Mouse (Mus musculus) hindbrain, embryonic 10.5 days (tissue): ENCODE results near the gene Wdr43. TPM values are rescaled to one million over a fixed set of nuclear protein-coding genes. Genes with fewer than 3 reads are reported as not detected.

Experiments used
- DNase-seq: peaks from one replicate; pipeline ENCODE4 v3.0.0-alpha.2; 2017; ENCODE audit warnings: low spot score
- H3K27ac ChIP-seq: fragments of 300-500 bp; sonication (generic); 2 replicates; pipeline ENCODE4 v1.5.1; 2016; ENCODE audit warnings: mild to moderate bottlenecking, moderate library complexity
- H3K27me3 ChIP-seq: fragments of 300-500 bp; sonication (generic); 2 replicates; pipeline ENCODE4 v1.6.1; 2016; ENCODE audit warnings: mild to moderate bottlenecking; ENCODE audit not compliant: poor library complexity, insufficient read depth, severe bottlenecking
- H3K36me3 ChIP-seq: fragments of 300-500 bp; sonication (generic); 2 replicates; pipeline ENCODE4 v1.6.1; 2016; ENCODE audit warnings: mild to moderate bottlenecking, moderate library complexity
- H3K4me1 ChIP-seq: fragments of 300-500 bp; sonication (generic); replicated peaks from 2 replicates; pipeline ENCODE4 v1.6.1; 2016; ENCODE audit warnings: mild to moderate bottlenecking
- H3K4me3 ChIP-seq: fragments of 300-500 bp; sonication (generic); 2 replicates; pipeline ENCODE4 v1.5.1; 2016; ENCODE audit warnings: mild to moderate bottlenecking, moderate library complexity
- H3K9me3 ChIP-seq: fragments of 300-500 bp; sonication (generic); 2 replicates; pipeline ENCODE4 v1.6.1; 2016; ENCODE audit warnings: mild to moderate bottlenecking, moderate library complexity
- WGBS: fragments of 180-500 bp; shearing (Covaris S2); methylation state at CpG from one replicate; pipeline ENCODE4 v1.1.7; 2016; 5-methylcytosine and 5-hydroxymethylcytosine counted together
- polyA plus RNA-seq: library from polyadenylated mRNA; unstranded; fragments of >200 nt; fragmentation: Nextera tagmentation; extraction: Ambion mirVana; gene quantifications from 2 replicates; pipeline ENCODE4 v1.2.1, GENCODE M21; 2016

Gene Wdr43
- polyA plus RNA-seq, 1 experiment from 2014 or later = 59.9 TPM

DNA sequence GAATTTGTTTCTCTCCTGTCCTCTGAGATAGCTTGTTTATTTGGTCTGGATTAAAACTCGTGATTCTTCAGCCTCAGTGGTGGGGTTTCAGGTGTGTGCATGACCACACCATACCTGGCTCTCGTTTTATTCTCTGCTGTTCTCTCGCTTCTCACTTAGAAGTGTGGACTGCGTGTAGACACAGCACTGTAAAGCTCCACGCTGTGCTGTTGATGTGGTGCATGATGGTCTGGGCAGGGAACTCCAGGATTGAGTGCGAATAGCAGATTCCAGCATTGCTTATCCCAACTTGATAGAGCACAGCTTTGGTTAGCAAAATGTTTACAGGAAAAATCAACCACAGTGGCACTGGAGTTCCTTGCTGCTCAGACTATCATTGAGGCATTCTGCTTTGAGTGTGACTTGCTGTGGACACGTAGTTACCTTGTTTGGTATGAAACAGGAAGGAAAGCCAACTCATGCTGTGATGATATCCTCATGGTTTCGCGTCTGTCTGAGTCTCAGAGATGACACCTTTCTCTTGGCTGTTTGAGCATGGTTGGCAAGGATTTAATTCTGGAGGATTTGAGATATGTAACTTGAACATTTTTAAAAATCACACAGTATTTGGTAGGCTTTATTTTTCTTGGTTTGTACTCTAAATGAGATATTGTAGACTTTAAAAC, 24.9 kb downstream of the Wdr43 start:
- no peak for DNase-seq
- Histone ChIP-seq H3K36me3 (peaks cover 97% of the 10 kb centered on the region), H3K4me1 (no peaks in the 10 kb centered on the region), H3K9me3 (no peaks in the 10 kb centered on the region), H3K27ac (no peak overlapping the region), H3K27me3 (no peaks in the 10 kb centered on the region), H3K4me3 (no peak overlapping the region)
- 94% methylated on average over 9 of the region's 9 CpGs for WGBS

DNA sequence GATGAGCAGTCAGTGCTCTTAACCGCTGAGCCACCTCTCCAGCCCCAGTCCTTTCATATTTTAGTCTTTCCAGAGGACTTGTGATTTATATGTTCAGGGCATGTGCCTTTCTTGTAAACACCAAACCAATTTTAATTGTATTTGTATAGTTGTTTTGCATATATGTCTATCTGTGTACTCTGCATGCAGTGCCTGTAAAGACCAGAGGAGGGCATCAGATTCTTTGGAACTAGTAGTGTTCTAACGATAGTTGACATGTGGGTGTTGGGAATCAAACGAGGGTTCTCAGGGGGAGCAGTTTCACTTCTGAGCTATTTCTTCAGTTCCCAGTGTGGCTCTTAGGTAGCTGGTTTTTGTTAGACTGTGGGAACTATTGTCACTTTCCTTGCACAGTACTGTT, 26.5 kb downstream of the Wdr43 start:
- Histone ChIP-seq H3K27ac (no peak overlapping the region), H3K9me3 (no peaks in the 10 kb centered on the region), H3K36me3 (peaks cover 96% of the 10 kb centered on the region), H3K4me1 (no peaks in the 10 kb centered on the region), H3K4me3 (no peak overlapping the region), H3K27me3 (no peaks in the 10 kb centered on the region)
- DNase-seq = no peak
- 89% methylated on average over 3 of the region's 3 CpGs for WGBS

DNA sequence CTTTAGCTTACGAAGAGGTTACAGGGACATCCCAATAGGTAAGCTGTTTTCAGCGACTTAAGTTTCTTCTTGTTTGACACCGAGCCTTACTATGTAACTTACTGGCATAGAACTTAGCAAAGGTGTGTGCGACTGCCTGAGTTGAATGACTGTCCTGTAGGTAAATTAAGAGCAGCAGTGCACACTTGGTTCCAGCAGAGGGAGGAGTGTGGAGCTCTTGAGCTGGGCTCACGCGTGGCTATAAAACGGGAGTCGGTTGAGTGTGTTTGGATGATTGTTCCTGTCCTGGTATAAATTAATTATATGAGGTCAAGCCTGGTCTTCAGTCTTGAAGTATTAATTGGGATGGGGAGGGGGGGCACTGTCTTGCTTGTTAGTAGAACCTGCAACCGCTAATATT, 34.3 kb downstream of the Wdr43 start:
- H3K9me3 ChIP-seq = no peaks in the 10 kb centered on the region
- WGBS = 93% methylated on average over 9 of the region's 9 CpGs
- no peak for DNase-seq
- peaks cover 95% of the 10 kb centered on the region for H3K36me3 ChIP-seq
- H3K4me3 ChIP-seq = no peak overlapping the region
- no peak overlapping the region for H3K27ac ChIP-seq
- no peaks in the 10 kb centered on the region for H3K27me3 ChIP-seq
- H3K4me1 ChIP-seq = no peaks in the 10 kb centered on the region

DNA sequence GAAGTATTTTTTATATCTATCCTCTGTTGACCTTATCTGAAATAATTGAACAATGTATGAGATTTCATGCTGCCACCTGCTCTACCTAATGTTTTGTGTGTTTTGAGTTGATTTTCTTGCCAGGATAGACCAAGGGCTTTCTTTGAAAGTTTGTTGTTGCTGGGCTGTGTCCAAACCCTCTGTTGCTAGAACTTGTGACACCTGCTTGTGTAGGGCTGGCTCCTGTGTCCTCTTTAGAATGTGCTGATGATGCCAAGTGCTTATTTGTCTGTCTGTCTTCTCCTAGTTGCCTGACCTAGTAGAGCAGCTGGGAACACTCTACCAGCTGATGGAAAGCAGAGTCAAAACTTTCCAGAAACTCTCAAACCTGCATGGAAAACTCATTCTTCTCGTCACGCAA, 36.8 kb downstream of the Wdr43 start:
- Histone ChIP-seq H3K36me3 (peaks cover 96% of the 10 kb centered on the region), H3K9me3 (no peaks in the 10 kb centered on the region), H3K27me3 (no peaks in the 10 kb centered on the region), H3K4me3 (no peak overlapping the region), H3K4me1 (no peaks in the 10 kb centered on the region), H3K27ac (no peak overlapping the region)
- no peak for DNase-seq
- WGBS = 94% methylated on average over 2 of the region's 2 CpGs

DNA sequence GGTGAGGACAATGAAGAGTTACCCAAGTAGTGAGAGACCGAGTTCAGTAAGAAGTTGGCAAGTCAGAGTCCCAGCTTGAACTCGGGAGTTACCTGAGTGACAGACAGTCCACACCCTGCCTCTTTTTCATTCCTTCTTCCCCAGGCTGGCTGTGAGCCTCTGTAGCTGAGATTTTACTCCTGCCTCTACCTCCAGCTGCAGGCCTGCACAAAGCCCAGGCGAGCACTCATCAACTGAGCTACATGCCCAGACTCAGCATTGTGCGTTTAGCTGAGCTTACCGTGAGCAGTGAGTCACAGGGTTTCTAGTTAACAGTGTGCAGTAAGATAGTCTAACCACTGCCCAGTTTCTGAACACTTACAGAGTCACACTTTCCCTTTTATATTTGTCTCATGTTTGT, 37.2 kb downstream of the Wdr43 start:
- 93% methylated on average over 5 of the region's 5 CpGs for WGBS

DNA sequence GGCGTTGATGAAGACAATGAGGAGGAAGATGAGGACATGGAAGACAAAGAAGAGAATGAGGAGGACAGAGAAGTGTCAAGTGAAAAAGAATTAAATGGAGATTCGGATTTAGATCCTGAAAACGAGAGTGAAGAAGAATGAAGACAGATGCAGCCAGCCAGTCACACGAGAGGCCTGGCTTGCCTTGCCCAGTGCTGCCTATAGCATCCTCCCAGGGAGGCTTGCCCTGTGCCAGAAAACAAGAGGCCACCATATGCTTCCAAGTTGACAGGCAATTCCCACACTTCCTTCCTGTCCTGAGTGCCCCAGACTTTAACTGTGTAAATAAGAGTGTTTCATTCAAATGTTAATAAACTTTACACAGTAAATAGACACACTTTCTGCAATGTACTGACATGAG, 41.8 kb downstream of the Wdr43 start:
- Histone ChIP-seq H3K4me1 (0 out of 2 replicates have a peak, but pooled peaks cover 3% of the 10 kb centered on the region), H3K9me3 (no peaks in the 10 kb centered on the region), H3K36me3 (peaks cover 62% of the 10 kb centered on the region), H3K27ac (no peak overlapping the region), H3K27me3 (no peaks in the 10 kb centered on the region), H3K4me3 (no peak overlapping the region)
- DNase-seq = no peak
- WGBS = 91% methylated on average over 4 of the region's 4 CpGs

More for the DNA sequence above, 37.2 kb downstream of the Wdr43 start:
- Histone ChIP-seq H3K4me3 (no peak overlapping the region), H3K27me3 (no peaks in the 10 kb centered on the region), H3K36me3 (peaks cover 96% of the 10 kb centered on the region), H3K27ac (no peak overlapping the region), H3K9me3 (no peaks in the 10 kb centered on the region), H3K4me1 (no peaks in the 10 kb centered on the region)
- no peak for DNase-seq

DNA sequence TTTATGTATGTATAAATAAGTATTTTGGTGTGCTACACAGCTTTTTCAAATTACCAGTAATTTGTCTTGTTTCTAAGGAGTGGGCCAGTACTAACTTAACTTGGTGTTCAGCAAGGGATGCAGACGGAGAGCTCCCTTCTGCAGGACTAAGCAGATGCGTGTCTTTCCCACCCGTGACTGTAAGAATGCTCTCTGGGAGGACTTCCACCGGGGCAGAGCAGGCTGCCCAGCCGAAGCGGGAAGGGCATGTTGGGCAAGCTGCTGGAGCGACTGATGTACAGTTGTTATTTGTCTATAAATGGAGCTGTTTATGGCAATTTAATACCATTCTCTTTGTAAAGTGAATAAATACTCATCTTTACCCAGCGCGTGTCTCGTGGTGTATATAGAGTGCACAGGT, 43.0 kb downstream of the Wdr43 start:
- H3K9me3 ChIP-seq = no peaks in the 10 kb centered on the region
- H3K27ac ChIP-seq = no peak overlapping the region
- H3K4me1 ChIP-seq = peaks cover 7% of the 10 kb centered on the region; the same call in 1 of the 2 replicates
- H3K36me3 ChIP-seq = peaks cover 52% of the 10 kb centered on the region
- WGBS = 92% methylated on average over 10 of the region's 10 CpGs
- no peaks in the 10 kb centered on the region for H3K27me3 ChIP-seq
- DNase-seq = no peak
- H3K4me3 ChIP-seq = no peak overlapping the region

DNA sequence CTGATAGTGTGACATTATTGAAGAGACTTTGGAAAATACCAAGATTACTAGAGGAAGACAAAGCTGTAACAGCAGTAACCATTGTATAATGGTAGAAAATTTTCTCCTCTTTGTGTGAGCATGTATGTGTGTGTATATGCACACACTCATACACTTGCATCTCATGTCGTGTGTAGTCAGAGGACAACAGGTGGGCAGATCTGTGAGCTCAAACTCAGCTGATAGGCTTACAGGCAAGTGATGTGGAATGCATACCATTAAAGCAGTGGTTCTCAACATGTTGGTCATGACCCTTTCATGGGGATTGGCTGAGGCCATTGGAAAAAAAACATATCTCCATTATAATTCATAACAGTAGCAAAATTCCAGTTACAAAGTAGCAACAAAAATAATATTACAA, 44.7 kb downstream of the Wdr43 start:
- Histone ChIP-seq H3K36me3 (peaks cover 37% of the 10 kb centered on the region), H3K27ac (no peak overlapping the region), H3K4me3 (no peak overlapping the region), H3K27me3 (no peaks in the 10 kb centered on the region), H3K4me1 (peaks cover 7% of the 10 kb centered on the region; the same call in 1 of the 2 replicates), H3K9me3 (no peaks in the 10 kb centered on the region)
- WGBS = 52% methylated on average over 1 of the region's 1 CpGs
- no peak for DNase-seq

DNA sequence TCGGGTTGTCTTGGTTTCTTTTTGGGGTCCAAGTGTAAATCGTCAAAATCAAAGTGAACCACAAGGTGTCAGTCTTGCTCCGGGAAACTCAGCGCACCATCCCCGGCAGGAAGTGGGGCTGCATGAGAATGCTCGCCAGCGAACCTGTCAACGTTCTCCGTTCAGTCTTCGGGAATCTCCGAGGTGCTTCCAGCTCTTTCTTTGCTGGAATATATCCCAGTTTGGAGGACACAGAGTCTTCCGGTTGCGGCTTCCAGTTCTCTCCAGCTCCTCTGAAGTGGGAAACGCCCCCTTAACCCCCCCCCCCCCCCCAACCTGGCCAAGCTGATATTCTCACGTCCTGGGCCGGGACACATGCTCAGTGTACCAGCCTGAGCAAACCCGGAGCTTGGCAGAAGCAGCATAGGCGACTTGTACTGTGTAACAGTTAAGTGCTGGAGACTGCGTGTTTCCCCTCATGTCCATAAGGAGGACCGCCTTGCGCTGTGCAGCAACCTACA, 47.1 kb downstream of the Wdr43 start:
- WGBS = 12% methylated on average over 21 of the region's 21 CpGs

DNA sequence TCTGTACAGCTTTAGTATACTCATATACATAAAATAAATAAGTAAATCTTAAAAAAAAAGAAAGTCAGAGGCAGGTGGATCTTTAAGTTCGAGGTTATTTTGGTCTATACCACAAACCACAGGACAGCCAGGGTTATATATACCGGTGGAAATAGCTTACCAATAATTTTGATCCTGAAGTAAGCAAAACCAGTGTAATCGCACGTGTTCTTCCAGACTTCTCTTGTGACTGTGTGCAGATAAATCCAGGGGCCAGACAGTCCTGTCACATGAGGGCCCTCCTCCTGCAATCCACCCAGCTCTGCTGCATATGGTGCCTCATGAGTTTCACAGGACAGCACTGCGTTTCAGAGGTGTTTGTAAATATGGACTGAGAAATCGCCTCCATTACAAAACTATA, 47.8 kb downstream of the Wdr43 start:
- Histone ChIP-seq H3K4me3 (no peak overlapping the region), H3K27ac (no peak overlapping the region), H3K9me3 (no peaks in the 10 kb centered on the region), H3K36me3 (peaks cover 7% of the 10 kb centered on the region), H3K27me3 (no peaks in the 10 kb centered on the region), H3K4me1 (peaks cover 7% of the 10 kb centered on the region; the same call in 1 of the 2 replicates)
- no peak for DNase-seq
- WGBS = 89% methylated on average over 6 of the region's 6 CpGs

More for the DNA sequence above, 47.1 kb downstream of the Wdr43 start:
- peak; percentile 78 for DNase-seq
- peaks cover 7% of the 10 kb centered on the region; the same call in 1 of the 2 replicates for H3K4me1 ChIP-seq
- no peaks in the 10 kb centered on the region for H3K9me3 ChIP-seq
- H3K36me3 ChIP-seq = peaks cover 13% of the 10 kb centered on the region
- H3K27ac ChIP-seq = no peak overlapping the region
- no peaks in the 10 kb centered on the region for H3K27me3 ChIP-seq
- H3K4me3 ChIP-seq = peak overlapping the region; percentile 50

DNA sequence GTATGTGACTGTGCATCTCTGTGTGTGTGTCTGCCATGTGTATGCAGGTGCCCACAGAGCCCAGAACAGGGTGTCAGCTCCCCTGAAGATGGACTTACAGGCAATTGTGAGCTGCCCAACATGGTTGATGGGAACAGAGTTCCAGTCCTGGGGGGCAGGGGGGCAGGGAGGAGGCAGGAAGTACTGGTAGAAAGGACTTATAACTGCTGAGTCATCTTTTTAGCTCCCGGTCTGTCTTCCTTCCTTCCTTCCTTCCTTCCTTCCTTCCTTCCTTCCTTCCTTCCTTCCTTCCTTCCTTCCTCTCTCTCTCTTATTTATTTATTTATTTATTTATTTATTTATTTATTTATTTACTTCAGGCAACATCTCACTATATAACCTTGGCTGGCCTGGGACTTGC, 48.5 kb downstream of the Wdr43 start:
- H3K36me3 ChIP-seq = no peaks in the 10 kb centered on the region
- no peak overlapping the region for H3K4me3 ChIP-seq
- WGBS = 90% methylated on average over 1 of the region's 1 CpGs
- no peak for DNase-seq
- H3K9me3 ChIP-seq = no peaks in the 10 kb centered on the region
- H3K27me3 ChIP-seq = no peaks in the 10 kb centered on the region
- no peak overlapping the region for H3K27ac ChIP-seq
- peaks cover 7% of the 10 kb centered on the region; the same call in 1 of the 2 replicates for H3K4me1 ChIP-seq

DNA sequence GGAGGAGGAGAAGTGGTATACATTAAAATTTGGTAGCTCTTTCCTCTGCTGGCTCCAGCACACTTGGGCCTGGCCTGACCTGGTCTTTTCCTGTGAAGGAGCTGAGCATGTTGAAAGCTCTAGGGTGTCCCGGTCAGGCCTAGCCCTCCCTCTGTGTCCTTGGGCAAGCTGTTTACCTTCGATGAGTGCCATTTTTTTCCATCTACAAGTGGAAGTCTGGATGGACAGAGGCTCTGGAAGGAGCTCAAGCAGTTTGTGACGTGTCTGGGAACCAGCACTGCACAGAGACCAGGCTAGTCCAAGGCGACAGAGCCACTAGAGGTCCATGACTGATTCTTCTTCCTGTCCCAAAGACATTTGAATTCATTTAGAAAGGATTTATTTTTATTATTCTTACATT, 49.5 kb downstream of the Wdr43 start:
- peaks cover 7% of the 10 kb centered on the region; the same call in 1 of the 2 replicates for H3K4me1 ChIP-seq
- H3K36me3 ChIP-seq = no peaks in the 10 kb centered on the region
- H3K4me3 ChIP-seq = no peak overlapping the region
- 87% methylated on average over 4 of the region's 4 CpGs for WGBS
- H3K27ac ChIP-seq = no peak overlapping the region
- no peaks in the 10 kb centered on the region for H3K27me3 ChIP-seq
- H3K9me3 ChIP-seq = no peaks in the 10 kb centered on the region
- no peak for DNase-seq

DNA sequence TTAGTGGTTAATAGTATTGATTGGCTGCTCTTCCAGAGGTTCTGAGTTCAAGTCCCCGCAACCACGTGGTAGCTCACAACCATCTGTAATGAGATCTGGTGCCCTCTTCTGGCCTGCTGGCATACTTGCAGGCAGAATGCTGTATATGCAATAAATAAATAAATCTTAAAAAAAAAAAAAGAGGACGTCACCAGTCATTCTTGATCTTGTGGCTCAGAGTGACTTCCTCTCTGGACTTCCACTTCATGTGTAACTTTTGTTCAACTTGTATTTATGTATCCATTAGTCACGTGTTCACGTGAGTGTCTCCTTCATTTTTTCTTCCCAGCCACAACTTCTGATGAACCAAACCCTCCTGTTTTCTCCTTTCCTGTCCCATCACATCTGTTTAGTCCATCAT, 53.8 kb downstream of the Wdr43 start:
- Histone ChIP-seq H3K27ac (no peak overlapping the region), H3K4me1 (peaks cover 17% of the 10 kb centered on the region), H3K36me3 (no peaks in the 10 kb centered on the region), H3K9me3 (no peaks in the 10 kb centered on the region), H3K4me3 (no peak overlapping the region), H3K27me3 (no peaks in the 10 kb centered on the region)
- no peak for DNase-seq
- 82% methylated on average over 5 of the region's 5 CpGs for WGBS
